3 mouse cellular contexts compared by ENCODE assay signal in the genomic region with DNA sequence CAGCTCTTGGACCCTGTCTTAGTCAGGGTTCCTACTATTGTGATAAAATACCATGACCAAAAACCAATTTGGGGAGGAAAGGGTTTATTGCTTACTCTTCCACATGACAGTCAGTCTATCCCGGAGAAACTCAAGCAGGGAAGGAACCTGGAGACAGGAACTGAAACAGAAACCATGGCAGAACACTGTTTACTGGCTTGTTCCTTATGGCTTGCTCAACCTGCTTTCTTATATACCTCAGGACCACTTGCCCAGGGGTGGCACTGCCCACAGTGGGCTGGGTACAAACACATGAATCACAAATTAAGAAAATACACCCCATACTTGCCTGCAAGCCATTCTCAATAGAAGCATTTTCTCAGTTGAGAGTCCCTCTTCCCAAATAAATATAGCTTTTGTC. TPM values are rescaled to one million over a fixed set of nuclear protein-coding genes. Genes with fewer than 3 reads are reported as not detected.
DNase-seq lines count a peak whose midpoint lies in the region; ATAC-seq lines count a peak whose summit lies in the region.
"Not testable (repeated sequence)": the region's sequence is repeated elsewhere in the genome, so short reads cannot be mapped to it uniquely, and the experiment has no call there.

No protein-coding gene starts in this region.

- DNase-seq in heart, adult 11 months: peak; percentile 70
- DNase-seq in midbrain, embryonic 11.5 days (ENCODE audit: low spot score, missing footprints): peak; percentile 17

- not testable (repeated sequence) for H3K4me3 ChIP-seq in midbrain, embryonic 11.5 days (ENCODE audit: low read depth, low read length)

- H3K27ac ChIP-seq in midbrain, embryonic 11.5 days (ENCODE audit: low read depth, low read length): not testable (repeated sequence)

- H3K27me3 ChIP-seq in midbrain, embryonic 11.5 days (ENCODE audit: control insufficient read depth, insufficient read depth, low read length): not testable (repeated sequence)

- ATAC-seq in granulocyte monocyte progenitor cell, adult 5-6 weeks (replicated peaks; ENCODE audit: poor library complexity, severe bottlenecking): peak; percentile 55
- ATAC-seq in midbrain, embryonic 11.5 days (ENCODE audit: low FRiP score): not testable (repeated sequence)

- H3K9ac ChIP-seq in midbrain, embryonic 11.5 days (ENCODE audit: low read length): not testable (repeated sequence)

- H3K36me3 ChIP-seq in midbrain, embryonic 11.5 days (ENCODE audit: control insufficient read depth, insufficient read depth, low read length): not testable (repeated sequence)

- H3K4me1 ChIP-seq in midbrain, embryonic 11.5 days (ENCODE audit: control insufficient read depth, insufficient read depth, low read length): not testable (repeated sequence)

- 77% methylated on average over 1 of the region's 1 CpGs for WGBS in midbrain, embryonic 11.5 days

- H3K9me3 ChIP-seq in midbrain, embryonic 11.5 days (ENCODE audit: control insufficient read depth, low read length): not testable (repeated sequence)

- not testable (repeated sequence) for H3K4me2 ChIP-seq in midbrain, embryonic 11.5 days

RNA-seq across cellular contexts. Expression of a gene that starts 5.3 kb away (rescaled TPM):
- 2.5 and 4.3 TPM in 2 replicates for total RNA-seq in granulocyte monocyte progenitor cell, adult 5-6 weeks (2014; fragmentation: Nextera tagmentation)
- total RNA-seq in granulocyte monocyte progenitor cell, adult 5-6 weeks (2017): 6.1 and 6.6 TPM in 2 replicates
- polyA plus RNA-seq in midbrain, embryonic 11.5 days (2014; fragmentation: Nextera tagmentation; extraction: Ambion mirVana): 7.2 and 9.2 TPM in 2 replicates

RNA-seq across cellular contexts. Expression of a gene that starts 5.4 kb away (rescaled TPM):
- total RNA-seq in granulocyte monocyte progenitor cell, adult 5-6 weeks (2014; fragmentation: Nextera tagmentation): 10.4 and 15.0 TPM in 2 replicates
- total RNA-seq in granulocyte monocyte progenitor cell, adult 5-6 weeks (2017): 11.2 and 12.1 TPM in 2 replicates
- 39.7 and 44.2 TPM in 2 replicates for polyA plus RNA-seq in midbrain, embryonic 11.5 days (2014; fragmentation: Nextera tagmentation; extraction: Ambion mirVana)

RNA-seq across cellular contexts. Expression of a gene that starts 21.3 kb away (rescaled TPM):
- total RNA-seq in granulocyte monocyte progenitor cell, adult 5-6 weeks (2014; fragmentation: Nextera tagmentation): 6.2 and 11.9 TPM in 2 replicates
- total RNA-seq in granulocyte monocyte progenitor cell, adult 5-6 weeks (2017): 8.3 and 9.8 TPM in 2 replicates
- 7.4 and 9.1 TPM in 2 replicates for polyA plus RNA-seq in midbrain, embryonic 11.5 days (2014; fragmentation: Nextera tagmentation; extraction: Ambion mirVana)

RNA-seq across cellular contexts. Expression of a gene that starts 47.8 kb away (rescaled TPM):
- total RNA-seq in granulocyte monocyte progenitor cell, adult 5-6 weeks (2014; fragmentation: Nextera tagmentation): 34.4 and 35.7 TPM in 2 replicates
- 23.0 and 31.3 TPM in 2 replicates for total RNA-seq in granulocyte monocyte progenitor cell, adult 5-6 weeks (2017)
- 25.7 and 28.4 TPM in 2 replicates for polyA plus RNA-seq in midbrain, embryonic 11.5 days (2014; fragmentation: Nextera tagmentation; extraction: Ambion mirVana)
